Mouse (Mus musculus): Measurements from ENCODE around the gene Ubl5.

DNA sequence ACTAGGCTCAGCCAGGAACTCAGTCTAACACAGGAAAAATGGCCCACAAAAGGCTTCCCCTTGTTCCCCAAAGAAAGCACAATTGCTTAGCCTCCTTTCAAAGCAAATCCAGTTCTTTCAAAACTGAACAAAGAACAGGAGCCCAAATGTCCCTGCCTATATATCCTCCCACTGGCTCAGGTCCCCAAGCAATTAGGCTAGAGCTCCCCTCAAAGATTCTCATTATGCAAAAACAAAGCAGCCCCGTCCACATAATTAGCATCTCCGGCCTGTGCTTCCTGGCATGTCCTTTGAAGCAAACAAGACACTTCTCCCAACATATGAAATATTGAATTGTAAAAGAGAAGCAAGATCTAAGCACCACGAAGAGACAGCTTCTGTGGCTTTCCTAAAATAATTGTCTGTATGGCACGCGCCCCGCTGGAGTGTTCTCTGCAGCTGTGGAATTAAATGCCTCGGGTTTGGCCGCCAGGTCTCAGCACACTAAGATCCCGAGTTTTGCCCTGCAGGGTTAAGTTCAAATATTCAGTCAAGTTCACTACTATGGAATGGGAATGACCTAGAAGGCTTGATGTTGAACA is 37.8 kb downstream of the Ubl5 start:
- TF ChIP-seq EP300 (IDR thresholded peaks at IDR 0.05; ENCODE audit: low read depth) (no peak), CTCF (IDR thresholded peaks at IDR 0.05; ENCODE audit: low read depth) (no peak)

Data from heart, postnatal 0 days (tissue).